Mouse (Mus musculus): Measurements from ENCODE around the gene Wars.

The Wars gene

GRCm38 (mm10) chr12:108893715-108894431 lies at the start of gene Wars:
Gene Wars (minus strand): TSS chr12:108894174.
- DNase-seq, result peak; percentile 91

GRCm38 (mm10) chr12:108942203-108942923 lies 48.4 kb upstream of the Wars start:
- no peak for DNase-seq

GRCm38 (mm10) chr12:108941282-108941681 lies 47.3 kb upstream of the Wars start:
- no peak for DNase-seq

DNA sequence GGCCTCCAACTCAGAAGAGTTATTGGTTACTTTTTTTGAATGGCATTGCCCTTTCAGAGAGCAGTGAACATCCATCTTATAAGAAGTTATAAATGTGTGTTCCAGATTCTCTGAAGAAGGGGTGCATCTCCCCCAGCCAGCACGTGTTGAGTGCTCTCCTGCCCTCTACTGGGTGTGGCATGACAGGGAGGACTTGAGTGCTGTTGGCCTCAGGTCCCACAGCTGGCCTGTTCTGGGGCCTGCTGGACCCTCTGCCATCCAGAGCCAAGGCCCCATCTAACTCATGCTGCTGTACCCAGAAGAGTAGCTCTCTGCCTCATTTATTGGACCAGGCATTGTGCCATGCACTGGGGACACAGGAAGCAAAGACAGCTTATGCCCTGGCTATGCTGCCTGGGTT lies 46.3 kb upstream of the Wars start:
- DNase-seq, result peak; percentile 30

GRCm38 (mm10) chr12:108939317-108939716 lies 45.3 kb upstream of the Wars start:
- DNase-seq, result peak; percentile 28

DNA sequence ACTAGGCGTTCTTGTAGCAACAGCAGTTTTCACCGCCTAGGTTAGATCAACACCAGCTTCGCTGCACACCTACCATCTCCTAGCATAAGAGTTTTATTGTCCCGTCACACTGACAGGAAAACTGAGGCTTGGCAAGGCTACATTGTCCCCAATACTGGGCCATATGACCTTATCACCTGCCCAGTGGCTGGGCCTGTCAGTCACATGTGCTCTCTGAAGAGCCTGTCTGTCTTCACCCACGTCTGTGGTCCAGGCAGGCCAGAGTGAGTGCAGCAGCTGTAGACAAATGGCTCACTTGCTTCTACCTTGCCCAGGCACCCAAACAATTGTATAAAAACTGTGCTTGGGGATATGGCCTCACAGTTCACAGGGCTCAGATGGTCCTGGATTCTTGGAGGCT lies 44.9 kb upstream of the Wars start:
- no peak for DNase-seq

DNA sequence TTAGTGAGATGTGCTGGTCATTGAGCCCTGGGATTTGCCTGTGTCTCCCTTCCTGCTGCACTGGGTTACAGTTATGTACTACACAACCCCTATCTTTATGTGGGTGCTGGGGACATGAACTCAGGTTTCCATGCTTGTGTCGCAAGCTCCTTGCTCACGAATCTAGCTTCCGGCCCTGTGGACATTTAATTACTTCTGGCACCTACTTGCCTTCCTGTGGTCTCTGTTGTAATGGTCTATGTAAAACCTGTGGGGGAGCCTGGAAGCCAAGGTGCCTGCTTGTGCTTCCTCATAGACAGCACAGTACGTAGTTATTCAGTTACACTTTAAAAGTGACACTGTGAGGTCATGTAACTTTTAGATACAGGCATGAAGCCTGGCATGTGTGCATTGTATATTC lies 43.5 kb upstream of the Wars start:
- no peak for DNase-seq

DNA sequence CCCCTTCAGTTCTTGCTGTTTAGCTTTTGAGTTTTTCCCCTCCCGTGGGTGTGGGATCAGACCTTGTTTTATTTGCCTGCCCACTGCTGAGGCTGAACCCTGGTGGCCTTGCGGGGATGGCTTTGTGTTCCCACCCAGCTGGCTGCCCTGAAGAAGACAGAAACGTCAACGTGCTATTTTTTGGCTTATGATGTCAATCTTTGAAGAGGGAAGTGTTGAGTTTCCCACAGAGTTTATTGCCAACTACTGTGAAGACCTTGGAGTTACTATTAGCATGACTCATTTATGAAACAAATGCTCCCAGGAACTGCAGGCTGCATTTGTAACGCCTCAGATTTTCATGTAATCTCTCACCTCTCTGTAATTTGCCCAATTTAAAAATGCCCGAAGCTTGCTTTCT lies 42.9 kb upstream of the Wars start:
- DNase-seq, result no peak

DNA sequence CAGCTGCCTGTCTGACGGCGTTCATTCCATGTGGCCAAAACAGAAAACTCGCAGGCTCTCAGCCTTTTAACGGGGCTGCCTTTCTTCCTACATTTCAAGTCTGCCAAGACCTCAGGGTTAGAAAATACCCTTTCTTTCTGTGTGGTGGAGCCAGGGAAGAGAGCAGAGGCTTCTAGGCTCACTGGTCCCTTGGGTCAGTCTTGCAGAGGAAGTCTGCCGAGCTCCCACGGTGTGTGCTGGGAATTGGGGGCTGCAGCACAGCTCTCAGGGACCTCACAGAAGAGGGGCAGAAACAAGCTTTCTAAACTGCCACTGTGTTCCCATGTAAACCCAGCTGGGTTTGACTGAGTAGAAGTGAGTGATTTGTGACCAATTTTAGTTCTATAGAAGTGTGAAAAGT lies 40.3 kb upstream of the Wars start:
- no peak for DNase-seq

DNA sequence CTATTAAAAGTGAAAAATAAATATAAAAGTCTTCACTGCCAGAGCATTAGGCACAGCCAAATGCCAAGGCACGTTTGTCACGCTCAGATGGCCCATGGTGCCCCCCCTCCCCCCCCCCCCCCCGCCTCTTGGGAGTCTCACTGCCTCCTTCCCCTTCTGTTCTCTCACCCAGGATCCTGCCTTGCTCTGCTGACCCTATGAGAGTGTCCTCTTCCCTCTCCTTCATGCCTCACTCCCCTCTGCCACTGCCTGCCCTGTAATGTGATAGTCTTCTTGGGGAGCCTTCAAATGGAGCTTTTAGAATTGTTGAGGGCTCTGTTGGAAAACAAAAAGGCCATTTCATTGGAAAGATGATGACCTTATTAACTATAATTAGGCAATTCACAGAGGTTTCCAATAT lies 38.1 kb upstream of the Wars start:
- no peak for DNase-seq

DNA sequence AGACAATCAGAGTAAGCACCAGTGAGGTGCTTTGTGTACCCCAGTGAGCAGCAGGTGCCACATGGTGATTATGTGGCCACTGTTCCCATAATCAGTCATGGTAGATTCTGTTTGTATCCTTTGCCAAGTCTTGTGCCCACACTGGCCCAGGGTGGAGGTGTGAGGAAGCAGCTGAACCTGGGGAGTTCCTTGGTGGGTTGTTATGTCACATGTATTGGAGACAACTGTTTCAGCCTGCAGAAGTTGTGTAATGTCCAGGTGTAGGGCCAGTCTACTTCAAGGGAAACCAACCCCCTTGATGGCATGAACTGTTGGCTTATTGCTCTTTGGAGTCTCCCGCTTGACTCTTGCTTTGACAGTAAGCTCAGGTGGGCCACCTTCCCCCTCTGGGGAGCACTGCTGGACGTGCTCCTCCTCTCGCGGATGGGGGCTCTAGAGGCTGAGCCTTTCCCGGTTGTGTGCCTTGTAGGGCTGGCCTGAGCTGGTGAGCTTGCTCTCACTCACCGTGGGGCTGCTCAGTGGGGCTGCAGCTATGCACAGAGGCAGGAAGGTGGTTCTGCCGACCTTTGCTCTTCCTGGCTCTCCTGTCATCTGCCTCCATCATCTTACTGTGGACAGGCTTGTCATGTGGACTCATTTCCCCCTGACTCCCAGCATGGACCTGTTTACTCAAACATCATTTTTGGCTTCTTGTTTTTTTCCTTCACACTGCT lies 37.5 kb upstream of the Wars start:
- DNase-seq, result no peak

- DNase-seq, result no peak
Measured at GRCm38 (mm10) chr12:108929475-108929874, 35.5 kb upstream of the Wars start.

DNA sequence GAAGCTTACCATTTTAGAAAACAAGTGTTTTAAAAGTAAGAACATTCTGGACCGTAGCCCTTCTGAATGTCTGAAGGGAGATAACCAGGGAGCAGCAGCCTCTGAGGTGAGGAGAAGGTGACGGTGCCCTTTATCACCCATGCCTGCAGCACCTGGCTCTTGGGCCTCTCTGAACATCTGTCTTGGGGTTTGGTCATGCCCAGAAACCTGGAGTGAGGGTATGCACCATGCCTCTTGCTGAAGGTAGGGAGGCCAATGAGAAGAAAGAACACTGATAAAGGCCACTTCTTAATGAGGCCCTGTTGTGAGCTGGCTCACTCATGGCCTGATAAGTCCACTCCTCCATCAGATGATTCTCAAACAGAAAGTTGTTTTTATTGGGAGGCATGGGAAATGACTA lies 34.3 kb upstream of the Wars start:
- no peak for DNase-seq

DNA sequence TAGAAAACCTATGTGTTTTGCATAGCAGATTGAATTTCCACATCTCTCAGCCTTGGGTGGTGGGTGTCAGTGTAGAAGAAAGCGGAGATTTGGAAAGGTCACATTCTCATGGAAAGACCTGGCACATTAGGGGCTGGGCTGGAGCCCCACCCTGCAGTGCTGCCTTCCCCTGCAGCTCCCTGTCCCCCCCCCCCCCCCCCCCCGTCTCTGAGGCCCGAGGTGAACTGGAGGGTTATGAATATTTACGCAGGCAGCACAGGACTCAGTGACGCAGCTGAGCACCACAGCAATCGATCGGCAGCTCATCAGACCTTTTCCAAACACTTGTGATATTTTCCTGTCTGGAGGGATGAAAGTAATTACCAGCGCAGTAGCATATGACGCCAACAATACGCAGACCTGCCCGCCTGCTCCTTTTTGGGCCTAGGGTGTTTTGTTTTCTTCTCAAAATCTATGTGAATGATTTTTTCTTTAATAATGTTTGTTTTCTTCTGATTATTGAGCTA lies 32.7 kb upstream of the Wars start:
- DNase-seq, result no peak

- DNase-seq, result no peak
Measured at GRCm38 (mm10) chr12:108918753-108919152, 24.8 kb upstream of the Wars start.

GRCm38 (mm10) chr12:108917509-108917908 lies 23.5 kb upstream of the Wars start:
- DNase-seq, result no peak

GRCm38 (mm10) chr12:108916447-108917042 lies 22.6 kb upstream of the Wars start:
- no peak for DNase-seq

DNA sequence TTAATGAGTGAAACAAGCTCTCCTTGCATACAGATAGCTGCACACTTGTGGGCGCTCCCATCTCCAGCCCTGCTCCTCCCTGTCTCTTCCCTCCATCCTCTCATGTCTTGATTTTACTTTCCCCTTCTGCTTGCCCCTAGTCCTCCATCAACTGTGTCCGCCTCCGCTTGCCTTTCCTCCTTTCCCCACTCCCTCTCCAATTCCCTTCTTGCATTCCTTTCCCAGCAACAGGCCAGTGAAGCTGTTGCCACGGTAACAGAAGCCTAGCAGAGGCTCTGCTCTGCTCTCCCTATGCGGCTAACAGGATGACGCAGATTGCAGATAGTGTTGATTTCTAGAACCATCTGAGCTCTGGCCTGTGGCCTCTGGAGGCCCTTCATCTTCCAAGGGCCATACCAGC lies 21.9 kb upstream of the Wars start:
- DNase-seq, result no peak

GRCm38 (mm10) chr12:108914709-108915340 lies 20.9 kb upstream of the Wars start:
- no peak for DNase-seq

DNA sequence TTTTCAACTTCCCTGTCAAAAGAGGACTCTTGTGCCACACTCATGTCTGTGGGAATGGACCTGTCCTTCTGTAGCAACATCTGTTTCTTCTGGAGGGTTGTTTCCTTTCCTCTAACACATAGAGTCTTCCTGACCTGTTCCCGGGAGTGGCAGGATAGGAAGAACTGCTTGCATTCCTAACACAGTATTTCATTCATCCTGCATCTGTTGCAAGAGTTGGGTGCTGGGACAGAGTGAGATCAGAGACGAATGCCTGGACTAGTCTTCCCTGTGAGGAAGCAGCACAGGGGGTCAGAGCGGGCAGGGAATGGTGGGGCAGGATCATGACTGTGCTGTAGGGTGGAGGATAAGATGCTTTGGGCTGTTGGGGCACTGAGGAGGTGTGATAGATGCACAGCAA lies 20.2 kb upstream of the Wars start:
- no peak for DNase-seq

DNA sequence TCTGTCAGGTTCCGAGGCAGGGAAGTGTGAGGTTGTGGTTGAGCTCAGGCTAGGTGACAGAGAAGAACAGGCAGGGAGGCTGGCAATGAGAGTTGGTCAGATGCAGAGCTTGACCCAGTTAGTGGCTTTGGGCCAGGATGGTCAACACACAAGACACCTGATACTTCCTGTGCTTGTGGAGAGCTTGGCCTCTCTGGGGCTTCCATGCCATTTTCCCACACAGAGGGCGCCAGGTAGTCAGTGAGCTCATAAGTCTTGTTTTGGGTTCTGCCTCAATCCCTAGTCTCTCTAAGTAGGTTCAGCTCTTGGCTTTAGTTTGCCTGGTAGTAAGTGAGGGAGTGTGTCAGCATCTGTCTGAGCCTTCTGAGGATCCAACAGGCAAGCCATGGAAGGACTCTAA lies 18.5 kb upstream of the Wars start:
- no peak for DNase-seq

DNA sequence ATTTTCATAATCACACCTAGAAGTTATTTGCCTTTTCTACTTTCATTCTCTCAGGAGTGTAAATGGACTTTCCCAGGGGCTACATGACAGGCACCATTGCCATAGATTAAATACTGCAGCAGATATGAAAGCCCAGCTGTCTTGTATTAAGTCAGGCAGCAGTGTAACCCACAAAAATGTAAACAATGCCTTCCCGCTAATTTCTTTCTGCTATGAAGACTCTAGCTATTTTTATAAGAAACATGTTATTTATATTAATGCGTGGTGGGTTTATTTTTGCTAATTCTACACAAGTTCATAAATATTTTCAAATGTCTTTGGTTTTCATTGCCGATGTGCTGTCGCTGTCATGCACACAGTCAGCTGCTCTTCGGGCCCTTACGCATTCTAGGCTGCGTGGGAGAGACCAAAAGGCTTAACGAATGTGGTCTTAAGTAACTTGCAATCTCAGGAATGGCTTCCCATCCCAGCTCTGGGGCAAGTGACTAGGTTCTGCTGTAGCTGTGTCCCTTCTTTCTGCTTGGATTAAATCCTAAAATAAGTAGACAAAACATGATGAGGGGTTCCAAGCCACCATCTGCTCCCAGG lies 16.0 kb upstream of the Wars start:
- DNase-seq, result no peak

GRCm38 (mm10) chr12:108906398-108906797 lies 12.4 kb upstream of the Wars start:
- no peak for DNase-seq
